Mouse (Mus musculus): ENCODE data around the gene Serp1. TPM values are rescaled to one million over a fixed set of nuclear protein-coding genes. Genes with fewer than 3 reads are reported as not detected.
"Not testable (repeated sequence)": the region's sequence is repeated elsewhere in the genome, so short reads cannot be mapped to it uniquely, and the experiment has no call there.

Serp1 gene
- total RNA-seq, 2 experiments from 2014 or later: 24.4 to 26.0 TPM

DNA sequence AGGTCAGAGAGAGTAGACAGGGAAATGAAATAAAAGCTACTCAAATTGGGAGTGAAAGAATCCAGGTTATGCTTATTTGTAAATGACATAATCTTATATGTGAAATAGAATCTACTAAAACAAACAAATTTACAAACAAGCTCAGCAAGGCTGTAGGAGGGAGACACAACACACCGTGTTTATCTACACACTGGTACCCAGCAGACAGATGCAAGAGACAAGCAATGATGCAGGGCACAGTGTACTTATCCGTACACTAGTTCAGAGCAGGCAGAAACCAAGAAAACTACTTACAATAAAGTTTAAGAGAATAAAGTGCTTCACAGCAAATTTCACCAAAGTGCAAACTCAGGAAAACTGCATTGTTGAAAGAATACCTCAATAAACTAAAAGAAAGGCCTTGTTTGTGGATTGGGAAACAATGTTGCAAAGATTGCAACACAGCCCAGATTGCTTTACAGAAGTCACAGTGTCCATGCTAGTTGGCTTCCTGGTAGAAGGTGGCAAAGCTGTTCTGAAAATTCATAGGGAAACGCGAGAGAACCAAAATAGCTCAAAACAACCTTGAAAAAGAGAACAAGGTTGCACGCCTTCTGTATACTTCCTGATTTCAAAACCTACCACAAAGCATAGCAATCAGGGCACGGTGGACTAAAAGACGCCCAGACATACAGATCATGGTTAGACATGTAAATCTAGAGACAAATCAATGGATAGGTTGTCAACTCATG lies 17.5 kb downstream of the Serp1 start:
- intact Hi-C loops (cut with DNase I): no loop called here
- no peak for DNase-seq

DNA sequence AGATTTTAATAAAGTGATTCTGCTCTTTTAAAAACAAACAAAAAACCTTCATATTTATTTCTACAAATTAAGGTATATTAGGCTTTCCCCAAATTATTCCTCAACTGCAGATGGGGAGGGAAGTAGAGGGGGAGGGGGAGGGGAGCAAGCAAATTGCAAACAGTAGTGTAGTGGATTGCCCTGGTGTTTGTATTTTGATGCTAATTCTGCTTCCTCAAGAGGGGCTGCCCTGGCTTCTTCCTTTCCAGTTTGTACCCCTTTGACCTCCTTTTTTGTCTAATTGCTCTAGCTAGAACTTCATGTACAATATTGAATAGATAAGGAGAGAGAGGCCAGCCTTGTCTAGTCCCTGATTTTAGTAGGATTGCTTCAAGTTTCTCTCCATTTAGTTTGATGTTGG lies 21.0 kb downstream of the Serp1 start:
- DNase-seq: no peak
- intact Hi-C loops (cut with DNase I): no loop called here

DNA sequence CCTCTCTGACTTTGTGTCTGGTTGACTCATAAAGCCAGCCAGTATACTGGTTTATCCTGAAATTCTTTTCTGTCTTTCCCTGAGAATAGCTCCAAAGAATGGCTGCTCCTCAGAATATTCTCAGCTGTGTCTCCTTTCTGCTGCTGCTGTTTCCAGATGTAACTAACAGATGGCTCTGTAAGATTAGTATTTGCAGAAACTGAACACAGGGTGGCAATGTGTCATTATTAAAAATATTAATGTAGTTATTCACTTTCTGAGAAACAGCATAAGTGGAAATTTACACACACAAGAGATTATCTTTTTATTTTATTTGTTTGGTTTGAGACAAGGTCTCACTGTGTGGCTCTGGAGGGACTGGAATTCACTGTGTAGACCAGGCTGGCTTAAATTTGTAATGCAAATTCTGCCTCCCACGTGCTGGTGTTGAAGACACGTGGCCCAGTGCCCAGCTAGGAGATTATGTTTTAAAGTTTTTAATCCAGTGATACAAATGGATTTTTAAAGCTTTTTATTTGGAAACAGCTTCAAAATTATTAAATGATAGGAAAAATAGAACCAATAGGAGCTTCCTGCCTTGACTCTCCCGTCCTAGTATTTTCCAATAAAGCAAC lies 21.9 kb downstream of the Serp1 start:
- DNase-seq: no peak
- intact Hi-C loops (cut with DNase I): no loop called here

DNA sequence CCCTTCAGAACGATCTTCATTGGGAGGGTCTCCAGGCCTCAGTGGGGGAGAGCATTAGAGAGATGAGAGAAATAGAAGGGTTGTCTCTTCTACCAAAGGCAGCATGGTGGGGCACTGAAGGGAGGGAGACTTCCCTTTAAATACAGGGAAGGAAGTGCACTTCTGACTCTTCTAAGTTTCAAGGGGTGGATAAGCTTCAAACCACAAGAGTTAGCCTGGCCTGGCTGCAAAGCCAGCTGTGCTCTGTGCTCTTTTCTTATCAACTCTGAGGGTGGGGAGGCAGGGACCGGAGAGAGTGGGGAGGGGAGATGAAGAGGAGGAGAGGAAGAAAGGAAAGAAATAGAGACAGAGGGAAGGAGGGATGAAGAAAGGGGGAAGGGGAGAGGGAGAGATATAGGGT lies 23.7 kb downstream of the Serp1 start:
- no peak for DNase-seq
- intact Hi-C loops (cut with DNase I): no loop called here

DNA sequence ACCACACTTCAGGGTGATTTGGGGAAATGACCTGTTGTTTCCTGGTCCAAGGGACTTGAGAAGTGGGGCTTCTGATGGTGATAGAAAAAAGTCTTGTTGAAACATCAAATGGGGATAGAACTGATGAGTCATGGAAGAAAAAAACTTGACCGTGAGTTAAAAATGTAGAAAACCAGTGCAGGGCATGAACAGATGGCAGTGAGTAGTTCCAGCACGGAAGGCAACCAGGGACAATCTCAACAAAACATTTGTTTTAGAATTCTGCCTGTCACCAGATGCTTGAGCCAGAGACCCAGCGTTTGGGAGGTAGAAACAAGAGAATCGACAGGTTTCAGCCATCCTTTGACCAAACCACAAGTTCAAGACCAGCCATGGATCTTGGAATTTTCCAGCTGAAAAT lies 32.1 kb downstream of the Serp1 start:
- intact Hi-C loops (cut with DNase I): loop anchor here (10.0 kb wide), 2 partner anchors 329 to 829 kb away; no protein-coding TSS in a partner anchor

DNA sequence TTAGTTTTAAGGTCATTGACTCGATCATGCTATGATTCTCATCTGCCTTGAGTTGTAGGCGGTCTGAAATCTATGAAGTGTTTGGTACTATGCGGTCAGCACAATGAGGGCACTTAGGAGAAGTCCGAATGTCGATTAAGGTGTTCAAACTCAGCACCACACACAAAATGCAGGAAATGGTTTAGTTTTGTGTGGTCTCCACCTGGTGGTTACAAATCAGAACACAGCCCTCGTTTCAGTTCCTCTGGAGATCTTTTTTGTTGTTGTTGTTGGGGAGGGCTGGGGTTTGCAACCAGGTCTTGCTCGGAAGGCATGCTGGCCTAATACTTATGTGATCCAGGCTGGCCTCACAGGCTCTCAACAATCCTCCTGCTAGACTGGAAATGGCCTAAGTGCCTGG lies 34.9 kb downstream of the Serp1 start:
- peak; percentile 5 for DNase-seq
- intact Hi-C loops (cut with DNase I): loop anchor here (10.0 kb wide), 2 partner anchors 326 to 826 kb away; no protein-coding TSS in a partner anchor

More for the DNA sequence above, 32.1 kb downstream of the Serp1 start:
- no peak for DNase-seq

DNA sequence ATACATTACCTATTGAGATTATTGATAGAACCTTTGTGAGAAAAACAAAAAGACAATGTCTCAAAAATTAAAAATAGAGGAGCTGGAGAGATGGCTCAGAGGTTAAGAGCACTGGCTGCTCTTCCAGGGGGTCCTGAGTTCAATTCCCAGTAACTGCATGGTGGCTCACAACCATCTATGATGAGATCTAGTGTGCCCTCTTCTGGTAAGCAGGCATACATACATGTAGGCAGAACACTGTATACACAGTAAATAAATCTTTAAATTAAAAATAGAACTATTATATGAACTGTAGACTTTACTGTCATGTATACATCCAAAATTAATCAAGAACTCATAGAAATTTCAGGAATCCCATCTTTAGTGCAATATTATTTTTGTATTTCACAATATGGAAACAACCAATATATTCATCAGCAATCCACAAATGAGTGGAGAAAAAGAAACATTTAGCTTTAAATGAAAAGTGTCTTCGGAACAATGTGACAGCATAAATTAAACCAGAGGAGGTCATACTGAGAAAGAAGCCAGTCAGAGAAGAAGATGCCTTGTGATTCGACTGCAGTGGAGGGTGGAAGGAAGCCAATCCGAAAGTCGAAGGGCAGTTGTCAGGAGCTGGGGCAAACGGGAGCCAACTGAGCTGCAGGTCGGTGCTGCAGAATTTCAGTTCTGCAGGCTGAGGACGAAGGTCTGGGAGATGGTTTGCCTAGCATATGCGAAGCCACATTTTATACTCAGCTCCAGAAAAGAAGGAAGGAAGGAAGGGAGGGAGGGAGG lies 37.5 kb downstream of the Serp1 start:
- no peak for DNase-seq
- intact Hi-C loops (cut with DNase I): no loop called here

DNA sequence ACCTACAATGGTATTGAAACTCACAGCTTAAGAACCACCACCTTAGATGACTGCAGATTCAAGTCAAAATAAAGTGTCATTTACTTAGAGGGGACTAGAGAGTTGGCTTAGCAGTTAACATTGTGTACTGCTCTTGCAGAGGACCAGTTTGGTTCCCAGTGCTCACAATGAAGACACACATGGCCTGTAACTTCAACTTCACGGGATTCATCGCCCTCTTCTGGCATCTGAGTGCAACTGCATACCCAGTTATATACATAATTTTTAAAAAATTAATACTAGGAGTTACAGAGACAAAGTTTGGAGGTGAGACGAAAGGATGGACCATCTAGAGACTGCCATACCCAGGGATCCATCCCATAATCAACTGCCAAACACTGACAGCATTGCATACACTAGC lies 38.6 kb downstream of the Serp1 start:
- no peak for DNase-seq

DNA sequence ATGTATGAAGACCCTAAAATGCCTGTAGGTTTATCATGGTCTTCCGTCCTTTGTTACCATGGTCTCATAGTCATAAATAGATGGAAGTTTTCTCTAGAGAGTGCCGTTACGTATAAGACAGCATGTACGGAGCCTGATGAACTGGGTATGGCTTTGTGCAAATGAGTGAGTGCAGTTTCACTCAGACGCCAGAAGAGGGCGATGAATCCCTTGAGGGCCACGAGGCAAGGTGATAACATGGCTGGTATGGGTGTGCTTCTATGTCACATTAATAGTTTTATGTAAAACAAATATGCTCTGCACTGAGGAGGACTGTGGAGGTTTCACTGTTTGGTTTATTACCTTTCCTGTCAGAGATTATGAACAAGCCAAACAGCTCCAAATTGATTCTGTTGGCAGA lies 39.8 kb downstream of the Serp1 start:
- intact Hi-C loops (cut with DNase I): no loop called here
- DNase-seq: peak; percentile 1

More for the DNA sequence above, 38.6 kb downstream of the Serp1 start:
- intact Hi-C loops (cut with DNase I): no loop called here

DNA sequence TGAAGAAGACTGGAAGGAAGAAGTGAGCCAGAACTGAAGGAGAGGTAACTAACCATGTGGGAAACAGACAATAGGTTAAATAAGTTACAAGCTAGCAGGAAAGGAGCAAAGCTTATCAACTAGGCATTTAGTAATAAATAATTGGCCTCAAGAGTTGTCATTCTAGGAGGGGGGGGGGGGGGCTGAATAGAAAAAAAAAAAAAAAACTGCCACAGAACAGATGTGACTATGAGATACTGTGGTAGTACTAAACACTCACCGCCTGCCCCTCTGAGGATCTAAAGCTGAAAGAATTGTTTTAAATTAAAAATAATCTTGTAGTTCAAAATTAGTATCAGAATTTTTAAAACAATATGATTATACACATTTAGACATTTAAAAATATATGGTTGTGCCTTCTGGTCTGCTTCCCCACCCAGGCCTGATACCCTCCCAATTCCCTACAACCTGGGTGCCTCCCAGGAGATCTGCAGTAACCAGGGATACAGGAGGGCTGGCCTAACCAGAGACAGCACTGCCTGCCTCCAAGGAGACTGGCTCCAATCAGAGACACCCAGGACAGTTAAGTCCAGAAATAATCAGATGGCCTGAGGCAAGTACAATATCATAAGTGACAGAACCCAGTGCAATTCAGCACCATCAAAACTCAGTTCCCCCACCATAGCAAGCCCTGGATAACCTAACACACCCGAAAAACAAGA lies 46.8 kb downstream of the Serp1 start:
- intact Hi-C loops (cut with DNase I): no loop called here
- no peak for DNase-seq

DNA sequence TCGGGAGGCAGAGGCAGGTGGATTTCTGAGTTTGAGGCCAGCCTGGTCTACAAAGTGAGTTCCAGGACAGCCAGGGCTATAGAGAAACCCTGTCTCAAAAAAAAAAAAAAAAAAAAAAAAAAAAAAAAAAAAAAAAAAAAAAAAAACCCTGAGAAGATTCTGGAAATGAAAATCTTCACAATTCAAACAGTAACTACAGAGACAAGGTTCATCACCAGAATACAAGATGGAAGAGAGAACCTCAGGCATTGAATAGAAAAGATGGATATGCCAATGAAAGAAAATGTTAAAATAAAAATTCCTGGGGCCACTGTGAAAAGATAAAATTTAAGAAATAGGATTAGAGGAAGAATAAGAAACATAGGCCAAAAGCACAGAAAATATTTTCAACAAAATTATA lies 50.4 kb downstream of the Serp1 start:
- intact Hi-C loops (cut with DNase I); DNase-seq: not testable (repeated sequence)

Other genes starting within 250 kb of the Serp1 start
- 10 to 100 TPM; 39.1 to 42.2 TPM for gene Tsc22d2, start 111.2 kb downstream of the Serp1 start, total RNA-seq (2021)
- 10 to 100 TPM; 48.0 to 48.1 TPM for gene Eif2a, start 71 bp downstream of the Serp1 start, total RNA-seq (2021)
- gene Selenot, start 50.7 kb upstream of the Serp1 start, total RNA-seq (2021): 100 to 1,000 TPM; 142 to 149 TPM
- gene Erich6, start 111.3 kb upstream of the Serp1 start, total RNA-seq (2021): under 1 TPM; 0.56 to 0.72 TPM
- 10 to 100 TPM; 19.4 to 23.2 TPM for gene Siah2, start 166.5 kb upstream of the Serp1 start, total RNA-seq (2021)

Measured in left cerebral cortex, postnatal 4 days (tissue).